Mouse (Mus musculus) midbrain, embryonic 14.5 days (tissue): Measurements from ENCODE around the gene Grid1. TPM values are rescaled to one million over a fixed set of nuclear protein-coding genes. Genes with fewer than 3 reads are reported as not detected.

Experiments
- microRNA counts: library from miRNA; unstranded; fragments of <30 nt; microRNA quantifications from one replicate; lab custom pipeline; 2016
- microRNA-seq: library from miRNA; unstranded; fragments of <30 nt; microRNA quantifications from one replicate; pipeline ENCODE4, GENCODE M21; 2016
- polyA plus RNA-seq: library from polyadenylated mRNA; unstranded; fragments of >200 nt; fragmentation: Nextera tagmentation; extraction: Ambion mirVana; gene quantifications from 2 replicates; pipeline ENCODE4 v1.2.1, GENCODE M21; 2014

Gene Grid1
- polyA plus RNA-seq, 1 experiment from 2014 or later = 5.1 TPM

MicroRNA genes within 50 kb of the gene (microRNA counts, 519-probe panel; counts per million panel counts)
- not detected for microRNA mmu-miR-346 (lab: Ali Mortazavi, UCI)

Small RNA genes within 50 kb of the gene (microRNA-seq; reads per million reads assigned to microRNA genes)
- gene Mir346 = 119 reads per million, percentile 58 among the genes with 10 or more reads in this experiment

Other genes starting within 250 kb of the Grid1 start
- gene Ldb3, start 231.4 kb upstream of the Grid1 start, polyA plus RNA-seq = 0.50 and 0.76 TPM in 2 replicates
- not detected in 2 replicates for gene Opn4, start 220.0 kb upstream of the Grid1 start, polyA plus RNA-seq
- gene Wapl, start 146.2 kb upstream of the Grid1 start, polyA plus RNA-seq = 17.3 and 22.7 TPM in 2 replicates